Mouse (Mus musculus) megakaryocyte, adult 5-6 weeks (primary cell): Measurements from ENCODE around the gene Slc18a3. TPM values are rescaled to one million over a fixed set of nuclear protein-coding genes. Genes with fewer than 3 reads are reported as not detected.

Experiments
- ATAC-seq: 2 replicates; pipeline ENCODE4 v1.8.0; 2016; ENCODE audit warnings: mild to moderate bottlenecking, inconsistent platforms; ENCODE audit not compliant: poor library complexity, severe bottlenecking
- total RNA-seq, 2 experiments: library from RNA; stranded (forward) in 1 of 2; stranded (reverse) in 1 of 2; fragments of 153-499, 151-499 nt in 1 of 2; fragments of 221-1000, 200-1000 nt in 1 of 2; gene quantifications; 2 replicates each; pipeline versions ENCODE4 v1.2.3 to v1.2.4; 2015 to 2017

Gene Slc18a3
- total RNA-seq, 2 experiments from 2014 or later = not detected

GRCm38 (mm10) chr14:32463211-32464040 is 1.2 kb downstream of the Slc18a3 start:
- no peak for ATAC-seq

- no peak for ATAC-seq
Measured at GRCm38 (mm10) chr14:32452552-32452951, 12.1 kb downstream of the Slc18a3 start.

GRCm38 (mm10) chr14:32446989-32447388 is 17.7 kb downstream of the Slc18a3 start:
- ATAC-seq = no peak

- no peak for ATAC-seq
Measured at GRCm38 (mm10) chr14:32443446-32443845, 21.2 kb downstream of the Slc18a3 start.

GRCm38 (mm10) chr14:32439744-32440143 is 24.9 kb downstream of the Slc18a3 start:
- ATAC-seq = no peak

GRCm38 (mm10) chr14:32439316-32439715 is 25.3 kb downstream of the Slc18a3 start:
- no peak for ATAC-seq

GRCm38 (mm10) chr14:32437352-32437793 is 27.3 kb downstream of the Slc18a3 start:
- no peak for ATAC-seq

- no peak for ATAC-seq
Measured at GRCm38 (mm10) chr14:32429030-32429602, 35.5 kb downstream of the Slc18a3 start.

GRCm38 (mm10) chr14:32423946-32424345 is 40.7 kb downstream of the Slc18a3 start:
- no peak for ATAC-seq

- no peak for ATAC-seq
Measured at GRCm38 (mm10) chr14:32418747-32419146, 45.9 kb downstream of the Slc18a3 start.

Other genes with a start within 250 kb of the Slc18a3 start
- gene Ogdhl, start 142.8 kb downstream of the Slc18a3 start, total RNA-seq (2015) = not detected in 2 replicates
- gene Ogdhl, start 142.8 kb downstream of the Slc18a3 start, total RNA-seq (2017) = not detected in 2 replicates
- gene 1700024G13Rik, start 76.5 kb downstream of the Slc18a3 start, total RNA-seq (2015) = not detected in 2 replicates
- not detected in 2 replicates for gene 1700024G13Rik, start 76.5 kb downstream of the Slc18a3 start, total RNA-seq (2017)
- not detected in 2 replicates for gene Chat, start 1.1 kb upstream of the Slc18a3 start, total RNA-seq (2015)
- gene Chat, start 1.1 kb upstream of the Slc18a3 start, total RNA-seq (2017) = not detected in 2 replicates
- 5.9 and 7.2 TPM in 2 replicates for gene Ercc6, start 48.7 kb upstream of the Slc18a3 start, total RNA-seq (2015)
- 8.7 and 13.5 TPM in 2 replicates for gene Ercc6, start 48.7 kb upstream of the Slc18a3 start, total RNA-seq (2017)
- gene Prrxl1, start 134.6 kb upstream of the Slc18a3 start, total RNA-seq (2015) = not detected in 2 replicates
- not detected in 2 replicates for gene Prrxl1, start 134.6 kb upstream of the Slc18a3 start, total RNA-seq (2017)
- not detected in 2 replicates for gene 3425401B19Rik, start 220.4 kb upstream of the Slc18a3 start, total RNA-seq (2015)
- not detected in 2 replicates for gene 3425401B19Rik, start 220.4 kb upstream of the Slc18a3 start, total RNA-seq (2017)